Mouse (Mus musculus) heart, embryonic 15.5 days (tissue): ENCODE measurements around the gene Fyn. TPM values are rescaled to one million over a fixed set of nuclear protein-coding genes. Genes with fewer than 3 reads are reported as not detected.

Experiments used
- ATAC-seq: fragments of 200-750 bp; cut with Nextera tagmentation; replicated peaks from 2 replicates; pipeline ENCODE4 v1.8.0; 2017; ENCODE audit warnings: low read depth, moderate TSS enrichment; ENCODE audit not compliant: insufficient number of reproducible peaks, insufficient read depth, low FRiP score
- H3K27ac ChIP-seq: fragments of 300-500 bp; sonication (generic); 2 replicates; pipeline ENCODE4 v1.5.1; 2015; ENCODE audit warnings: mild to moderate bottlenecking, inconsistent platforms
- H3K27me3 ChIP-seq: fragments of 300-500 bp; sonication (generic); 2 replicates; pipeline ENCODE4 v1.6.1; 2015; ENCODE audit warnings: inconsistent platforms
- H3K36me3 ChIP-seq: fragments of 300-500 bp; sonication (generic); 2 replicates; pipeline ENCODE4 v1.6.1; 2015; ENCODE audit warnings: mild to moderate bottlenecking, inconsistent platforms
- H3K4me1 ChIP-seq: fragments of 300-500 bp; sonication (generic); replicated peaks from 2 replicates; pipeline ENCODE4 v1.6.1; 2015; ENCODE audit warnings: inconsistent platforms
- H3K4me2 ChIP-seq: fragments of 300-500 bp; sonication (generic); 2 replicates; pipeline ENCODE4 v1.6.1; 2015; ENCODE audit warnings: inconsistent platforms, mild to moderate bottlenecking, moderate library complexity
- H3K4me3 ChIP-seq: fragments of 300-500 bp; sonication (generic); 2 replicates; pipeline ENCODE4 v1.5.1; 2015; ENCODE audit warnings: mild to moderate bottlenecking, inconsistent platforms
- H3K9ac ChIP-seq: fragments of 300-500 bp; sonication (generic); 2 replicates; pipeline ENCODE4 v1.6.1; 2015; ENCODE audit warnings: mild to moderate bottlenecking, inconsistent platforms
- H3K9me3 ChIP-seq: fragments of 300-500 bp; sonication (generic); replicated peaks from 2 replicates; pipeline ENCODE4 v1.6.1; 2016; ENCODE audit warnings: inconsistent platforms
- WGBS: fragments of 180-500 bp; shearing (Covaris S2); methylation state at CpG from one replicate; pipeline ENCODE4 v1.1.7; 2015; ENCODE audit warnings: mixed read lengths; 5-methylcytosine and 5-hydroxymethylcytosine counted together
- polyA plus RNA-seq: library from polyadenylated mRNA; unstranded; fragments of >200 nt; fragmentation: Nextera tagmentation; extraction: Ambion mirVana; gene quantifications from 2 replicates; pipeline ENCODE4 v1.2.1, GENCODE M21; 2015

Fyn gene
- polyA plus RNA-seq, 1 experiment from 2014 or later = 12.7 TPM

GRCm38 (mm10) chr10:39529179-39529578 lies 160.5 kb downstream of the Fyn start:
- Histone ChIP-seq H3K9ac (no peak overlapping the region), H3K9me3 (no peaks in the 10 kb centered on the region), H3K27me3 (no peaks in the 10 kb centered on the region), H3K4me1 (peaks cover 20% of the 10 kb centered on the region), H3K36me3 (peaks cover 3% of the 10 kb centered on the region; the same call in 1 of the 2 replicates), H3K4me3 (no peak overlapping the region), H3K27ac (no peak overlapping the region), H3K4me2 (no peak overlapping the region)
- WGBS = 86% methylated on average over 14 of the region's 14 CpGs
- ATAC-seq = no peak

GRCm38 (mm10) chr10:39532008-39532740 lies 163.5 kb downstream of the Fyn start:
- ATAC-seq = no peak
- Histone ChIP-seq H3K27ac (no peak overlapping the region), H3K36me3 (no peaks in the 10 kb centered on the region; the same call in 1 of the 2 replicates), H3K27me3 (no peaks in the 10 kb centered on the region), H3K4me2 (no peak overlapping the region), H3K9ac (no peak overlapping the region), H3K4me1 (peaks cover 32% of the 10 kb centered on the region), H3K9me3 (no peaks in the 10 kb centered on the region), H3K4me3 (no peak overlapping the region)
- WGBS = 66% methylated on average over 20 of the region's 20 CpGs

DNA sequence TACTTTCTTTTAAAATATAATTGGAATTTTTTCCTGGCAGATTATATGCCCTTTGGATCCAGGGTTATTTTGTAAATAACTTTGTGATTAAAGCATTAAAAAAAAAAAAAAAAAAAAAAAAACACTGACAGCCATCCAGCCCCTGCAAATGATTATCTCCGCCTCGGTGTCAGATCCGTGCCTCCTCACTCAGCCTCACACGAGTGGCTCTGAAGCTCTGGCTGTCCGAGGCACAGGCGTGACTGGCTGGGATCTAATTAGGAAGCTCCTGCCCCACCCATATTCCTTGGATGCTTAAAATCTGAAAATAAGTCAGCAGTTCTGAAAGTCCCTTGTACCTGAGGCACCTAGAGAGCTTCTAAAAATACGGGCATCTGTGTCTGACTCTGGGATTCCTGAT lies 164.2 kb downstream of the Fyn start:
- H3K27ac ChIP-seq = no peak overlapping the region
- H3K4me1 ChIP-seq = peaks cover 35% of the 10 kb centered on the region
- no peaks in the 10 kb centered on the region for H3K9me3 ChIP-seq
- H3K36me3 ChIP-seq = no peaks in the 10 kb centered on the region; the same call in 1 of the 2 replicates
- no peak for ATAC-seq
- no peaks in the 10 kb centered on the region for H3K27me3 ChIP-seq
- H3K4me2 ChIP-seq = no peak overlapping the region
- H3K4me3 ChIP-seq = no peak overlapping the region
- no peak overlapping the region for H3K9ac ChIP-seq
- WGBS = 63% methylated on average over 7 of the region's 7 CpGs

DNA sequence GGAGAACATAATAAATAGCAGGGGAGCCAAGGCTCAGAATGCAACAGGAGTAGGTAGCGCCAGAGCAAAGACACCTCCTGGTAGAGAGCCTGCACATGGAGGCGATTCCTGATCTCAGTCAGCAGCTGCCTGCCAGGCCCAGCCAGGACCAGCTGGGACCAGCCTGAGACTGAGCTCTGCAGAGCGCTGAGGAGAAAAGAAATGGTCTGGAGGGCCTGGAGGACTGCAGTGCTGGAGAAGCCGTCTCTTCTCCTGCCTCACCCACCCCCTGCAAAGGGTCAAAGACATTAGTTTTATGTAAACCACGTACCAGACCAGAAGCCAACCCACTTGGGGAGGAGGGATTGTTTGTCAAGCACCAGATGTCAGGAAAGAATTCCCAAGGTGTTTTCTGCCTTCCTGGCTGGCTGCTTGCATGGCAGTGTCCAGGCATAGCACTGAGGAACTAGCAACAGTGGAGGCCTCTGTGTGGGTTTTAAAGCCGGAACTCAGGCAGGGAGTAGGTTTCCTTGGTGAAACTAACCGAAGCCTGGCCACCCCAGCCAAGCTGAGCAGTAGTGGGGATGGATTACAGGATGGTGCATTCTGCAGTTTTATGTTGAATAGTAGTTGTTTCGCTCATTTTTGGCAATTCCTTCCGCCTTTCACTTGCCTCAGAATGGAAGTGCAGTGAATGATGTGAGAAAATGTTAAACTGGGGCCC lies 165.8 kb downstream of the Fyn start:
- WGBS = 64% methylated on average over 9 of the region's 9 CpGs
- no peaks in the 10 kb centered on the region for H3K9me3 ChIP-seq
- H3K4me3 ChIP-seq = no peak overlapping the region
- H3K4me1 ChIP-seq = peaks cover 35% of the 10 kb centered on the region
- no peak overlapping the region for H3K9ac ChIP-seq
- H3K27ac ChIP-seq = peak overlapping the region; percentile 17
- no peak overlapping the region for H3K4me2 ChIP-seq
- no peaks in the 10 kb centered on the region; the same call in 1 of the 2 replicates for H3K36me3 ChIP-seq
- no peaks in the 10 kb centered on the region for H3K27me3 ChIP-seq
- peak; percentile 56; the same call in 1 of the 2 replicates for ATAC-seq

- no peak overlapping the region for H3K9ac ChIP-seq
- 79% methylated on average over 3 of the region's 3 CpGs for WGBS
- peaks cover 43% of the 10 kb centered on the region for H3K4me1 ChIP-seq
- no peak overlapping the region for H3K4me2 ChIP-seq
- no peak for ATAC-seq
- no peaks in the 10 kb centered on the region; the same call in 1 of the 2 replicates for H3K36me3 ChIP-seq
- H3K9me3 ChIP-seq = no peaks in the 10 kb centered on the region
- H3K4me3 ChIP-seq = no peak overlapping the region
- H3K27me3 ChIP-seq = no peaks in the 10 kb centered on the region
- H3K27ac ChIP-seq = peak overlapping the region; percentile 42; the same call in 1 of the 2 replicates
These were observed 166.7 kb downstream of the Fyn start for GRCm38 (mm10) chr10:39535347-39535746.

GRCm38 (mm10) chr10:39536258-39536657 lies 167.6 kb downstream of the Fyn start:
- no peak for ATAC-seq
- Histone ChIP-seq H3K27ac (peak overlapping the region; percentile 42; the same call in 1 of the 2 replicates), H3K4me1 (peaks cover 47% of the 10 kb centered on the region), H3K4me2 (no peak overlapping the region), H3K9ac (no peak overlapping the region), H3K36me3 (no peaks in the 10 kb centered on the region; the same call in 1 of the 2 replicates), H3K27me3 (no peaks in the 10 kb centered on the region), H3K9me3 (no peaks in the 10 kb centered on the region), H3K4me3 (no peak overlapping the region)
- 73% methylated on average over 11 of the region's 11 CpGs for WGBS

DNA sequence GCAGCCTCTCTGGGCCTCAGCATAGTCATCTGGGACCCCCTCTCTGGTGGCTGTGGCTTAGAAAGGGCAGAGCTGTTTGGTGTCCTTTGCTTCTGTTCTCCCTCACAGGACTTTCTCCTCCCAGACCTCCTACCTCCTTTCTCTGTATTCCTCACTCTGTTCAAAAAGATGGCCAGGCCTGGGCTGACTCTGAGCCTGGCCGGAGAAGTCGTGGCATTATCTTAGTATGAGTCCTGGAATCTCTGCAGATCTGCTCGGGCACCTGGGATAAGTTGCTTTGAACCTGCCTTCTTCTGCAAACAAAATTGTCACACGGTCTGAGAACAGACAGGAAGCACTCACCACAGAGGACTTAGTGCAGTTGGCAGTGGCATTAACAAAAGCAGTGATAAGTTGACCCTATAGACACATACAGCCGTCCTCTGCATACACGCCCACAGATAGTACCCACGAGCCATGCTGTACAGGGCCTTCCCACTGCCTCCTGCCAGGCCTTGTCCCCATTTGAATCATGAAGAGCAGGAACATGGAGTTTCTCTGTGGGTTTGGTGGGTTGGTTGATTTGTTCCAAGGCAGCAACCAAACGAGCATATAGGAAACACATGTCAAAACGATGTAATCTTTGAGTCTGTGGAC lies 171.5 kb downstream of the Fyn start:
- Histone ChIP-seq H3K4me1 (peaks cover 54% of the 10 kb centered on the region), H3K4me3 (no peak overlapping the region), H3K36me3 (no peaks in the 10 kb centered on the region), H3K4me2 (no peak overlapping the region), H3K9ac (no peak overlapping the region), H3K9me3 (no peaks in the 10 kb centered on the region), H3K27ac (no peak overlapping the region), H3K27me3 (no peaks in the 10 kb centered on the region)
- ATAC-seq = no peak
- 54% methylated on average over 9 of the region's 9 CpGs for WGBS

DNA sequence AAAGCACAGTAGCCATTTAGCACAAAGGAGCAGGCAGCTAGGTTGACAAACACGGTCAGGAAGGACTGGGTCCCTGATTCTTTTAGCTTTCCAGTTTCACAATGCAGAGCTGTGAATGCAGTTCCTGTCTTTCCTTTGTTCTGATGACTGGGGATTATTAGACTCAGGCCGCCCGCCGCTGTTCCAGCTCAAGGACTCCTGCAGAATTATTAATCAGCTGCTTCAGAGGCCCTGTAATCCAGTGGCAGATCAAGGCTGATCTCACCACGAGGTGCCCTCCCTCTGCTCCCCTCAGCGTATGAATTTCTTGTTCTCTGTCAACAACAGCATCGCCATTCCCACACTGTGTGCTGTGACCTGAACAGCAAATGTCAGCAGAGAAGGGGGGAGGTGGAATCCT lies 172.3 kb downstream of the Fyn start:
- ATAC-seq = no peak
- Histone ChIP-seq H3K4me1 (peaks cover 46% of the 10 kb centered on the region), H3K27ac (peak overlapping the region; percentile 57), H3K36me3 (no peaks in the 10 kb centered on the region), H3K27me3 (no peaks in the 10 kb centered on the region), H3K9ac (no peak overlapping the region), H3K9me3 (no peaks in the 10 kb centered on the region), H3K4me3 (no peak overlapping the region), H3K4me2 (no peak overlapping the region)
- 44% methylated on average over 7 of the region's 7 CpGs for WGBS

DNA sequence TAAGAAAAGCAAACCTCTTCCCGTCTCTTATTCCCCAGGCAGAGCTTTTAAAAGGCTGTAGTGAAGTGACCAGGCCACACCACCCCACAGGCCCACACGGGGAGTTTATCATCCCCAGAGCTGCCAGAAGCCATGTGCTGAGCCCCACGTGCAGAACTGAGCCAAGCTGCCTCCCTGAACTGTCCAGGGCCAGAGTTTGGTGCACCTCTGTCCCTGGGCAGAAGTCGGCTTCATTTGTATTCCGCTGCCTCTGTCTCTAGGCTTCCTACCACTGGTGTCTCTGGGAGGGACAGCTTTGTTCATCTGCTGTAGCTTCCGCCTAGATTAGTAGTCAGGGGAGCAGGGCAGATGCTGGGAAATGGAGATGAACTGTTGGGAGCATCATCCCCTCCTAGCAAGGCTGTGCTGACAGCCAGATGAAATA lies 172.8 kb downstream of the Fyn start:
- Histone ChIP-seq H3K27me3 (no peaks in the 10 kb centered on the region), H3K27ac (peak overlapping the region; percentile 57), H3K9me3 (no peaks in the 10 kb centered on the region), H3K4me1 (peaks cover 41% of the 10 kb centered on the region), H3K4me2 (no peak overlapping the region), H3K36me3 (no peaks in the 10 kb centered on the region), H3K9ac (no peak overlapping the region), H3K4me3 (no peak overlapping the region)
- WGBS = 52% methylated on average over 6 of the region's 6 CpGs
- no peak for ATAC-seq

- H3K9me3 ChIP-seq = no peaks in the 10 kb centered on the region
- WGBS = 50% methylated on average over 7 of the region's 7 CpGs
- H3K9ac ChIP-seq = no peak overlapping the region
- H3K36me3 ChIP-seq = no peaks in the 10 kb centered on the region
- no peak overlapping the region for H3K4me3 ChIP-seq
- no peaks in the 10 kb centered on the region for H3K27me3 ChIP-seq
- H3K4me1 ChIP-seq = peaks cover 39% of the 10 kb centered on the region
- H3K4me2 ChIP-seq = no peak overlapping the region
- no peak for ATAC-seq
- H3K27ac ChIP-seq = peak overlapping the region; percentile 45; the same call in 1 of the 2 replicates
These were observed 173.4 kb downstream of the Fyn start for GRCm38 (mm10) chr10:39541951-39542521.
